Mouse (Mus musculus): ENCODE results near the gene Mphosph6. TPM values are rescaled to one million over a fixed set of nuclear protein-coding genes. Genes with fewer than 3 reads are reported as not detected.

The Mphosph6 gene
- polyA plus RNA-seq, 1 experiment from 2014 or later, result 36.7 TPM

- Histone ChIP-seq H3K27ac (ENCODE audit: low read depth, low read length) (no peak overlapping the region), H3K4me1 (ENCODE audit: control insufficient read depth, insufficient read depth, low read length) (peaks cover 4% of the 10 kb centered on the region; the same call in 1 of the 2 replicates), H3K4me3 (ENCODE audit: low read depth, low read length) (no peak overlapping the region), H3K4me2 (ENCODE audit: low read depth, low read length) (no peak overlapping the region), H3K36me3 (ENCODE audit: control insufficient read depth, insufficient read depth, low read length) (peaks cover 4% of the 10 kb centered on the region; the same call in 1 of the 2 replicates), H3K9me3 (ENCODE audit: control insufficient read depth, low read length) (no peaks in the 10 kb centered on the region), H3K27me3 (ENCODE audit: control insufficient read depth, insufficient read depth, low read length) (no peaks in the 10 kb centered on the region), H3K9ac (replicated peaks; ENCODE audit: low read depth, low read length) (no peak overlapping the region)
- no peak for ATAC-seq (ENCODE audit: low read depth)
- 94% methylated on average over 15 of the region's 15 CpGs for WGBS
Measured at GRCm38 (mm10) chr8:117796464-117796863, 5.3 kb downstream of the Mphosph6 start.

GRCm38 (mm10) chr8:117794581-117794980 lies 7.2 kb downstream of the Mphosph6 start:
- Histone ChIP-seq H3K9ac (replicated peaks; ENCODE audit: low read depth, low read length) (no peak overlapping the region), H3K4me2 (ENCODE audit: low read depth, low read length) (no peak overlapping the region), H3K36me3 (ENCODE audit: control insufficient read depth, insufficient read depth, low read length) (peaks cover 14% of the 10 kb centered on the region; the same call in 1 of the 2 replicates), H3K9me3 (ENCODE audit: control insufficient read depth, low read length) (no peaks in the 10 kb centered on the region), H3K4me3 (ENCODE audit: low read depth, low read length) (no peak overlapping the region), H3K27ac (ENCODE audit: low read depth, low read length) (no peak overlapping the region; the same call in 1 of the 2 replicates), H3K27me3 (ENCODE audit: control insufficient read depth, insufficient read depth, low read length) (no peaks in the 10 kb centered on the region), H3K4me1 (ENCODE audit: control insufficient read depth, insufficient read depth, low read length) (peaks cover 4% of the 10 kb centered on the region; the same call in 1 of the 2 replicates)
- 71% methylated on average over 10 of the region's 10 CpGs for WGBS
- no peak for ATAC-seq (ENCODE audit: low read depth)

- H3K36me3 ChIP-seq (ENCODE audit: control insufficient read depth, insufficient read depth, low read length), result peaks cover 14% of the 10 kb centered on the region; the same call in 1 of the 2 replicates
- H3K9me3 ChIP-seq (ENCODE audit: control insufficient read depth, low read length), result no peaks in the 10 kb centered on the region
- no peak overlapping the region for H3K9ac ChIP-seq (replicated peaks; ENCODE audit: low read depth, low read length)
- H3K4me1 ChIP-seq (ENCODE audit: control insufficient read depth, insufficient read depth, low read length), result peaks cover 4% of the 10 kb centered on the region; the same call in 1 of the 2 replicates
- H3K4me2 ChIP-seq (ENCODE audit: low read depth, low read length), result no peak overlapping the region
- H3K4me3 ChIP-seq (ENCODE audit: low read depth, low read length), result no peak overlapping the region
- no peak overlapping the region for H3K27ac ChIP-seq (ENCODE audit: low read depth, low read length)
- ATAC-seq (ENCODE audit: low read depth), result no peak
- 81% methylated on average over 19 of the region's 19 CpGs for WGBS
- no peaks in the 10 kb centered on the region for H3K27me3 ChIP-seq (ENCODE audit: control insufficient read depth, insufficient read depth, low read length)
Measured at GRCm38 (mm10) chr8:117792616-117793144, 9.1 kb downstream of the Mphosph6 start.

- Histone ChIP-seq H3K27ac (ENCODE audit: low read depth, low read length) (no peak overlapping the region), H3K4me3 (ENCODE audit: low read depth, low read length) (no peak overlapping the region), H3K9ac (replicated peaks; ENCODE audit: low read depth, low read length) (no peak overlapping the region), H3K27me3 (ENCODE audit: control insufficient read depth, insufficient read depth, low read length) (no peaks in the 10 kb centered on the region), H3K36me3 (ENCODE audit: control insufficient read depth, insufficient read depth, low read length) (peaks cover 10% of the 10 kb centered on the region; the same call in 1 of the 2 replicates), H3K4me1 (ENCODE audit: control insufficient read depth, insufficient read depth, low read length) (no peaks in the 10 kb centered on the region), H3K4me2 (ENCODE audit: low read depth, low read length) (no peak overlapping the region), H3K9me3 (ENCODE audit: control insufficient read depth, low read length) (no peaks in the 10 kb centered on the region)
- no peak for ATAC-seq (ENCODE audit: low read depth)
- 98% methylated on average over 3 of the region's 3 CpGs for WGBS
Measured at GRCm38 (mm10) chr8:117786428-117786827, 15.3 kb downstream of the Mphosph6 start.

GRCm38 (mm10) chr8:117783021-117783420 lies 18.7 kb downstream of the Mphosph6 start:
- Histone ChIP-seq H3K9me3 (ENCODE audit: control insufficient read depth, low read length) (no peaks in the 10 kb centered on the region), H3K4me1 (ENCODE audit: control insufficient read depth, insufficient read depth, low read length) (no peaks in the 10 kb centered on the region), H3K36me3 (ENCODE audit: control insufficient read depth, insufficient read depth, low read length) (no peaks in the 10 kb centered on the region), H3K27ac (ENCODE audit: low read depth, low read length) (no peak overlapping the region), H3K4me2 (ENCODE audit: low read depth, low read length) (no peak overlapping the region), H3K4me3 (ENCODE audit: low read depth, low read length) (no peak overlapping the region), H3K9ac (replicated peaks; ENCODE audit: low read depth, low read length) (no peak overlapping the region), H3K27me3 (ENCODE audit: control insufficient read depth, insufficient read depth, low read length) (no peaks in the 10 kb centered on the region)
- ATAC-seq (ENCODE audit: low read depth), result no peak
- 93% methylated on average over 7 of the region's 7 CpGs for WGBS

- H3K36me3 ChIP-seq (ENCODE audit: control insufficient read depth, insufficient read depth, low read length), result no peaks in the 10 kb centered on the region
- WGBS, result 68% methylated on average over 6 of the region's 6 CpGs
Measured at GRCm38 (mm10) chr8:117781375-117782129, 20.2 kb downstream of the Mphosph6 start.

GRCm38 (mm10) chr8:117779344-117779743 lies 22.4 kb downstream of the Mphosph6 start:
- no peaks in the 10 kb centered on the region for H3K4me1 ChIP-seq (ENCODE audit: control insufficient read depth, insufficient read depth, low read length)
- no peaks in the 10 kb centered on the region for H3K27me3 ChIP-seq (ENCODE audit: control insufficient read depth, insufficient read depth, low read length)
- H3K4me3 ChIP-seq (ENCODE audit: low read depth, low read length), result no peak overlapping the region
- ATAC-seq (ENCODE audit: low read depth), result no peak
- H3K36me3 ChIP-seq (ENCODE audit: control insufficient read depth, insufficient read depth, low read length), result no peaks in the 10 kb centered on the region
- no peaks in the 10 kb centered on the region for H3K9me3 ChIP-seq (ENCODE audit: control insufficient read depth, low read length)
- no peak overlapping the region for H3K4me2 ChIP-seq (ENCODE audit: low read depth, low read length)
- WGBS, result 73% methylated on average over 6 of the region's 6 CpGs
- no peak overlapping the region for H3K27ac ChIP-seq (ENCODE audit: low read depth, low read length)
- no peak overlapping the region for H3K9ac ChIP-seq (replicated peaks; ENCODE audit: low read depth, low read length)

More at GRCm38 (mm10) chr8:117781375-117782129, 20.2 kb downstream of the Mphosph6 start:
- Histone ChIP-seq H3K4me2 (ENCODE audit: low read depth, low read length) (no peak overlapping the region), H3K9me3 (ENCODE audit: control insufficient read depth, low read length) (no peaks in the 10 kb centered on the region), H3K9ac (replicated peaks; ENCODE audit: low read depth, low read length) (no peak overlapping the region), H3K27ac (ENCODE audit: low read depth, low read length) (no peak overlapping the region), H3K4me1 (ENCODE audit: control insufficient read depth, insufficient read depth, low read length) (no peaks in the 10 kb centered on the region), H3K27me3 (ENCODE audit: control insufficient read depth, insufficient read depth, low read length) (no peaks in the 10 kb centered on the region), H3K4me3 (ENCODE audit: low read depth, low read length) (no peak overlapping the region)
- no peak for ATAC-seq (ENCODE audit: low read depth)

GRCm38 (mm10) chr8:117778531-117779322 lies 23.0 kb downstream of the Mphosph6 start:
- ATAC-seq (ENCODE audit: low read depth), result no peak
- 84% methylated on average over 11 of the region's 11 CpGs for WGBS
- no peak overlapping the region for H3K9ac ChIP-seq (replicated peaks; ENCODE audit: low read depth, low read length)

More at GRCm38 (mm10) chr8:117778531-117779322, 23.0 kb downstream of the Mphosph6 start:
- H3K36me3 ChIP-seq (ENCODE audit: control insufficient read depth, insufficient read depth, low read length), result no peaks in the 10 kb centered on the region
- H3K9me3 ChIP-seq (ENCODE audit: control insufficient read depth, low read length), result no peaks in the 10 kb centered on the region
- H3K27ac ChIP-seq (ENCODE audit: low read depth, low read length), result no peak overlapping the region
- no peaks in the 10 kb centered on the region for H3K4me1 ChIP-seq (ENCODE audit: control insufficient read depth, insufficient read depth, low read length)
- H3K4me2 ChIP-seq (ENCODE audit: low read depth, low read length), result no peak overlapping the region
- H3K27me3 ChIP-seq (ENCODE audit: control insufficient read depth, insufficient read depth, low read length), result no peaks in the 10 kb centered on the region
- no peak overlapping the region for H3K4me3 ChIP-seq (ENCODE audit: low read depth, low read length)

Data from neural tube, embryonic 14.5 days (tissue).